ENCODE assay signal across 31 mouse cellular contexts in the genomic region with DNA sequence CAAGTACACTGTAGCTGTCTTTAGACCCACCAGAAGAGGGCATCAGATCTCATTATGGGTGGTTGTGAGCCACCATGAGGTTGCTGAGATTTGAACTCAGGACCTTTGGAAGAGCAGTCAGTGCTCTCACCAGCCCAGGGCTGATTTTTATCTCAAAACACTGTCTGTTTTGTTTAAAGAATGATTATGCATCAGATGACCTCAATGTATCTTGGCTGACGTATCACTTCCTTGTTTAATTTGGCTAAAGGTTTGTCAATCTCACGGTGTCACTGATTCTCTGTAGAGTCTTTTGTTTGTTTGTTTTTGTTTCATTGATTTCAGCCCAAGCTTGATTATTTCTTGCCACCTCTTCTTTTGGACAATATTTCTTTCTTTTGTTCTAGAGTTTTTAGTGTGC. TPM values are rescaled to one million over a fixed set of nuclear protein-coding genes. Genes with fewer than 3 reads are reported as not detected.
"Had no signal": no experiment of that assay in that cellular context is flagged by ENCODE, and none has a peak within 500 bp of the region (broad histone marks: within the 10 kb centered on the region; RNA-seq: fewer than 3 reads in every experiment).

No protein-coding gene starts in this region.

- H3K27me3 ChIP-seq: heart, embryonic 12.5 days; hindbrain, embryonic 12.5 days; kidney, embryonic 15.5 days; limb, embryonic 13.5 days; limb, embryonic 15.5 days; liver, embryonic 13.5 days had no signal

- H3K36me3 ChIP-seq: heart, embryonic 10.5 days; heart, embryonic 12.5 days; hindbrain, embryonic 10.5 days; hindbrain, embryonic 12.5 days; kidney, embryonic 15.5 days; limb, embryonic 13.5 days; limb, embryonic 15.5 days; liver, embryonic 13.5 days; liver, embryonic 15.5 days had no signal

- DNase-seq: gastrocnemius, adult 2 months; gastrocnemius, postnatal 10 days; gastrocnemius, postnatal 25 days; heart, adult 18-20 months; heart, postnatal 10 days; heart, postnatal 4 days; kidney, adult 18-20 months; kidney, postnatal 25 days; kidney, postnatal 4 days; left cerebral cortex, postnatal 4 days; liver, embryonic 13.5 days; lung, adult 18-20 months had no signal

- H3K9me3 ChIP-seq: limb, embryonic 15.5 days; liver, embryonic 13.5 days; liver, embryonic 15.5 days had no signal

- ATAC-seq: hindbrain, embryonic 16.5 days; inflammation-experienced regulatory T-cells, adult 6 months had no signal

- H3K4me2 ChIP-seq: heart, embryonic 12.5 days; hindbrain, embryonic 12.5 days; hindbrain, embryonic 14.5 days; kidney, embryonic 15.5 days; limb, embryonic 13.5 days; limb, embryonic 15.5 days; liver, embryonic 13.5 days; liver, embryonic 15.5 days had no signal

- H3K27ac ChIP-seq: gastrocnemius, adult 2 months; heart, embryonic 10.5 days; hindbrain, embryonic 10.5 days; hindbrain, embryonic 12.5 days; hindbrain, embryonic 14.5 days; kidney, embryonic 15.5 days; kidney, postnatal 0 days; left cerebral cortex, adult 2 months; limb, embryonic 13.5 days; limb, embryonic 15.5 days; liver, embryonic 13.5 days had no signal

- H3K4me3 ChIP-seq: gastrocnemius, adult 2 months; heart, embryonic 10.5 days; heart, embryonic 12.5 days; hindbrain, embryonic 10.5 days; hindbrain, embryonic 12.5 days; kidney, embryonic 15.5 days; left cerebral cortex, adult 2 months; limb, embryonic 13.5 days; limb, embryonic 15.5 days; liver, embryonic 13.5 days; liver, embryonic 15.5 days had no signal

- H3K9ac ChIP-seq: heart, embryonic 12.5 days; hindbrain, embryonic 12.5 days; hindbrain, embryonic 14.5 days; kidney, embryonic 15.5 days; limb, embryonic 13.5 days; limb, embryonic 15.5 days; liver, embryonic 13.5 days; liver, embryonic 15.5 days had no signal

- H3K4me1 ChIP-seq: hindbrain, embryonic 12.5 days had no signal

RNA-seq across cellular contexts. Expression of gene Zfp872, which starts 36.9 kb away (rescaled TPM):
- total RNA-seq: gastrocnemius, adult 2 months; gastrocnemius, postnatal 4 days; granulocyte monocyte progenitor cell, adult 5-6 weeks; layer of hippocampus, postnatal 25 days; left cerebral cortex, adult 2 months; left cerebral cortex, postnatal 25 days had no signal
- polyA plus RNA-seq: frontal cortex, adult 2 months; hindbrain, embryonic 10.5 days; inflammation-experienced regulatory T-cells, adult 6 months; limb, embryonic 11.5 days; liver, embryonic 13.5 days had no signal

RNA-seq across cellular contexts. Expression of gene Cnn1, which starts 51.9 kb away (rescaled TPM):
- total RNA-seq: granulocyte monocyte progenitor cell, adult 5-6 weeks had no signal
